Comparison of ENCODE assay signal across 27 mouse cellular contexts in genomic region chr9:114601096-114601495, GRCm38 (mm10). TPM values are rescaled to one million over a fixed set of nuclear protein-coding genes. Genes with fewer than 3 reads are reported as not detected.
A peak's percentile ranks its signal among the peaks of the same experiment; 100 is the strongest.
DNase-seq lines count a peak whose midpoint lies in the region; ATAC-seq and TF ChIP-seq lines count a peak whose summit lies in the region.
"Had no signal": no experiment of that assay in that cellular context is flagged by ENCODE, and none has a peak within 500 bp of the region (broad histone marks: within the 10 kb centered on the region; RNA-seq: fewer than 3 reads in every experiment).

No protein-coding gene starts in this region.

- in situ Hi-C loops in Patski (cut with MboI; ENCODE audit: low pct_unique_long_range_greater_than_20kb) = no loop called here

- no peak overlapping the region for H3K9ac ChIP-seq in heart, adult 2 months (ENCODE audit: low read depth, low read length)
- H3K9ac ChIP-seq: embryonic facial prominence, embryonic 13.5 days; embryonic facial prominence, embryonic 15.5 days; forebrain, embryonic 13.5 days; forebrain, embryonic 15.5 days; forebrain, postnatal 0 days had no signal

- 66% methylated on average over 1 of the region's 1 CpGs for WGBS in heart, adult 2 months

- peak; percentile 51 for ATAC-seq in Patski
- ATAC-seq: CD4-positive, CD25-positive, alpha-beta regulatory T cell, adult 4 months; forebrain, embryonic 13.5 days; forebrain, embryonic 15.5 days; forebrain, postnatal 0 days had no signal

- no peak overlapping the region for H3K27ac ChIP-seq in heart, adult 2 months
- H3K27ac ChIP-seq: embryonic facial prominence, embryonic 13.5 days; embryonic facial prominence, embryonic 15.5 days; forebrain, embryonic 13.5 days; forebrain, embryonic 15.5 days had no signal

- CTCF ChIA-PET in Patski (lab: Charles Lee) = interaction anchor here (1.4 to 1.8 kb wide), 2 partner anchors 14 to 17 kb away, joined by 4 to 5 read pairs; no protein-coding TSS in a partner anchor

- DNase-seq in heart, adult 11 months = peak; percentile 60
- no peak for DNase-seq in heart, adult 2 months
- DNase-seq in retina, postnatal 1 day = peak; percentile 34
- DNase-seq in retina, embryonic 14.5 days (ENCODE audit: low spot score) = no peak
- DNase-seq in Patski (ENCODE audit: low read depth, low spot score) = no peak
- peak; percentile 96 for DNase-seq in gonadal fat pad, adult 2 months (ENCODE audit: low read depth)
- DNase-seq in adrenal gland, adult 8-10 months = no peak
- no peak for DNase-seq in ovary, postnatal 36 days (ENCODE audit: low spot score)
- DNase-seq: adrenal gland, adult 2 months; adrenal gland, postnatal 14 days; adrenal gland, postnatal 36 days; B cell, adult 2 months; cerebellum, adult 18-20 months; cerebellum, adult 8-10 months; cerebellum, adult 9-11 months; cerebellum, postnatal 14 days; cerebellum, postnatal 36 days; embryo, embryonic 11 days; forebrain, postnatal 0 days had no signal

- no peaks in the 10 kb centered on the region; the same call in 1 of the 2 replicates for H3K4me1 ChIP-seq in heart, adult 2 months (ENCODE audit: control insufficient read depth, insufficient read depth, low read length)
- H3K4me1 ChIP-seq: embryonic facial prominence, embryonic 13.5 days; embryonic facial prominence, embryonic 15.5 days; forebrain, embryonic 13.5 days; forebrain, embryonic 15.5 days had no signal

- H3K27me3 ChIP-seq in heart, adult 2 months (ENCODE audit: control insufficient read depth, insufficient read depth, low read length) = no peaks in the 10 kb centered on the region
- H3K27me3 ChIP-seq in Patski = no peaks in the 10 kb centered on the region
- H3K27me3 ChIP-seq: CH12.LX; embryonic facial prominence, embryonic 13.5 days; embryonic facial prominence, embryonic 15.5 days; forebrain, embryonic 13.5 days; forebrain, embryonic 15.5 days had no signal

- TF ChIP-seq POLR2A in heart, adult 2 months (IDR thresholded peaks at IDR 0.05; ENCODE audit: insufficient read depth, low read depth, low read length) = no peak

- H3K4me3 ChIP-seq in heart, adult 2 months = no peak overlapping the region
- H3K4me3 ChIP-seq: embryonic facial prominence, embryonic 13.5 days; embryonic facial prominence, embryonic 15.5 days; erythroblast, embryonic 14.5 days; forebrain, embryonic 13.5 days; forebrain, embryonic 15.5 days had no signal

- H3K36me3 ChIP-seq in heart, adult 2 months (ENCODE audit: control insufficient read depth, insufficient read depth, low read length) = no peaks in the 10 kb centered on the region

- POLR2A ChIA-PET in Patski (lab: Charles Lee) = no interaction called here

- intact Hi-C loops in heart, adult 2 months (cut with DNase I) = no loop called here

- no peak for TF ChIP-seq CTCF in heart, adult 2 months (IDR thresholded peaks at IDR 0.05)
- no peak for TF ChIP-seq CTCF in Patski (IDR thresholded peaks at IDR 0.05)

- no peaks in the 10 kb centered on the region for H3K79me2 ChIP-seq in heart, adult 2 months (replicated peaks; ENCODE audit: control insufficient read depth, insufficient read depth, low read length)

- no peak for TF ChIP-seq EP300 in heart, adult 2 months (IDR thresholded peaks at IDR 0.05; ENCODE audit: insufficient read depth, low read depth, low read length)

RNA-seq across cellular contexts. Expression of gene Trim71, which starts 36.9 kb away (rescaled TPM):
- not detected for total RNA-seq in heart, adult 2 months (2021)
- not detected in 2 replicates for polyA plus RNA-seq in heart, adult 2 months (2012; rRNA removed)
- not detected for polyA plus RNA-seq in Patski (2021)
- not detected in 2 replicates for polyA plus RNA-seq in gonadal fat pad, adult 2 months (2012; rRNA removed)
- total RNA-seq in adrenal gland, adult 8-10 months (2022) = under 1 TPM in 1 of 4 experiments, not detected in 3; 0.03 TPM
- total RNA-seq: adrenal gland, adult 2 months had no signal
- polyA plus RNA-seq: adrenal gland, adult 2 months; CD4-positive, CD25-positive, alpha-beta regulatory T cell, adult 4 months; erythroblast, embryonic 14.5 days; G1E had no signal

RNA-seq across cellular contexts. Expression of gene Cnot10, which starts 38.9 kb away (rescaled TPM):
- total RNA-seq in heart, adult 2 months (2021) = 10 to 100 TPM; 22.5 to 23.5 TPM
- polyA plus RNA-seq in heart, adult 2 months (2012; rRNA removed) = 16.8 and 26.2 TPM in 2 replicates
- polyA plus RNA-seq in Patski (2021) = 46.3 TPM
- 31.2 and 32.7 TPM in 2 replicates for polyA plus RNA-seq in gonadal fat pad, adult 2 months (2012; rRNA removed)
- total RNA-seq in adrenal gland, adult 8-10 months (2022) = 10 to 100 TPM; 42.5 to 51.1 (median 44.4) TPM

Comparison
In these comparisons a context has a peak if more than half of its experiments do, and no peak if none do; other contexts are left out.
1. DNase-seq: peak in heart, adult 11 months (single experiment), retina, postnatal 1 day (single experiment) and gonadal fat pad, adult 2 months (single experiment); none in heart, adult 2 months (0 of 2), retina, embryonic 14.5 days (single experiment), Patski (single experiment), adrenal gland, adult 8-10 months (single experiment) and ovary, postnatal 36 days (single experiment).